Mouse (Mus musculus): ENCODE results near the gene Eif4e3.

DNA sequence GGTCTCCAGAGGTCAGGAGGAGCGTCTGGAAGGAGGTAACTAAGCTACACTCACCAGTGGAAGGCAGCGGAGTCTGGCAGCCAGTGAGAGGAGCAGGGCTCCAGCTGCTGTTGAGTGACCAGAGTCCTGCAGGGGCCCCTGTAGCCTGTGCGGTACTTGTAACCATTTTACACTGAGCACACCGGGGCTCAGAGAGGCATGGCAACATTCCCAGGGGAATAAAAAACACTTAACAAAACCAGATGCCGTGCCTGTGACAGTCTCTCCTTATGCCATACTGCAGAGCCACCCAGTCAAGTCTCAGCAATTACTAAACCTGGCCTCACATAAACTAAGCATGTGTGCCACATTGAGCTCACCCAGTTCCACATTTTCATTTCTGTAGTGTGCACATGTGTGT lies 12.2 kb downstream of the Eif4e3 start:
- TF ChIP-seq ZC3H11A (IDR thresholded peaks at IDR 0.05; ENCODE audit: low read depth, low read length), result no peak
- TF ChIP-seq CTCF (conservative IDR thresholded peaks at IDR 0.05 in 1 of 2, IDR thresholded peaks at IDR 0.05 in 1 of 2; ENCODE audit: low read depth in 2 of 2, low read length in 2 of 2), result no peak
- TF ChIP-seq EP300 (IDR thresholded peaks at IDR 0.05; ENCODE audit: low read length), result no peak
- no peak for TF ChIP-seq POLR2A (IDR thresholded peaks at IDR 0.05; ENCODE audit: low read depth, low read length)
- TF ChIP-seq TCF12 (IDR thresholded peaks at IDR 0.05; ENCODE audit: low read depth, low read length), result no peak
- TF ChIP-seq GABPA (IDR thresholded peaks at IDR 0.05; ENCODE audit: insufficient replicate concordance, low read depth, low read length), result no peak
- no peak for TF ChIP-seq SIN3A (IDR thresholded peaks at IDR 0.05; ENCODE audit: low read length)
- TF ChIP-seq MEF2A (IDR thresholded peaks at IDR 0.05; ENCODE audit: borderline replicate concordance, low read depth, low read length), result no peak
- no peak for TF ChIP-seq MAX (IDR thresholded peaks at IDR 0.05; ENCODE audit: low read length)
- no peak for TF ChIP-seq HCFC1 (IDR thresholded peaks at IDR 0.05; ENCODE audit: low read depth, low read length)
- TF ChIP-seq BHLHE40 (IDR thresholded peaks at IDR 0.05; ENCODE audit: low read depth, low read length), result no peak
- TF ChIP-seq KAT2A (IDR thresholded peaks at IDR 0.05; ENCODE audit: insufficient replicate concordance, low read length), result no peak
- no peak for TF ChIP-seq ZNF384 (IDR thresholded peaks at IDR 0.05; ENCODE audit: low read depth, low read length)
